Mouse (Mus musculus) frontal cortex, postnatal 25 days (tissue): ENCODE results near the gene Cyp2c69.
"Not testable (repeated sequence)": the region's sequence is repeated elsewhere in the genome, so short reads cannot be mapped to it uniquely, and the experiment has no call there.

Source experiments
- DNase-seq, 2 experiments: peaks; one replicate each; pipeline ENCODE4 v3.0.0; 2022; ENCODE audit warnings: low spot score in 2 of 2

Cyp2c69 gene

DNA sequence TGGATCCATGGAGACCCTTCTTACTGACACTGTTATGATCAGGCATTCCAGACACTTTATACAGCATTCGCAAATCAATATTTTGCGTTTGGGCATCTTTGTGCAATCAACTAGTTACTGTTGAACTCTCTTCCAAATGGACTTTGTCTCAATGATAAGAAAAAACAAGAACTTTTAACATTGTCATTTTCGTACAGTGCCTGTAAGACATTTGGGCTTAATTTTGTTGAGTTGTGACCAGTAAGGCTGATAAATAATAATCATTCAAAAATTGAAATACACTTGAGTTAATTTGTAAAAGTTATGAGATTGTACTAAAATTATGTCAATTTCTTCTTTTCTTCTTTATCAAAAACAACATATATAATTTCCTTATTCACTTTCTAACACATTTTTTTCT lies at the start of gene Cyp2c69:
TSS of gene Cyp2c69 (minus strand) at position 101 of the 400 bp plus-strand sequence.
- DNase-seq, result not testable (repeated sequence)

DNA sequence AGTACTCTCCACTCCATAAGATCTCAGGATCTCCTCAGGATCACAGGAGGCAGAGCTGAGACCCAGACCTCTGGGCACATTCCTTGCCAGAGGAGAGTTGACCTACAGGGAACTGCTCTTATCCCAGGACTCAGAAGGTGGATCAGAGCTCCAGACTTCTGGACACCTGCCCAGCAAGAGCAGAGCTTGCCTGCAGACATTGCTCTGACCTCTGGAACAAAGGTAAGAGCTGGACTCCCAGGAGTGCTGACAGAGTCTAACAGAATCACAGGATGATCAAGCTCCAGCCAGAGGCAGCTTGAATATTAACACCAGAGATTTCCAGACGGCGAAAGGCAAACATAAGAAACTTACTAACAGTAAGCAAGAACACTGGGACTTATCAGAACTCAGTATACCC lies 48.8 kb upstream of the Cyp2c69 start:
- DNase-seq, result no peak

DNA sequence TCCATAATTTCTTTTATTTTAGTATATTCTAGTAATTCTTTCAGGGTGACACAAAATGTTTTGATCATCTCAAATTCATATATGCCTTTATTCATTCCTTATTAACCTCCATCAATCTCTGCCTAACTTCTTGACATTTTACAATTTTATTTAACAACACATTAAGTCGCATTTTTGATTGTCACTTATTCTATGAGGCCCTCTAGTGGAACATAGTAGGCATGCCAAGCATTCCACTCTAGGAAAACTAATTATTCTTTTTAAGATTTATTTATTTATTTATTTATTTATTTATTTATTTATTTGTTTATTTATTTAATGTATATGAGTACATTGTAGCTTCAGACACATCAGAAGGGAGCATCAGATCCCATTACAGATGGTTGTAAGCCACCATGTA lies 43.4 kb upstream of the Cyp2c69 start:
- no peak for DNase-seq

DNA sequence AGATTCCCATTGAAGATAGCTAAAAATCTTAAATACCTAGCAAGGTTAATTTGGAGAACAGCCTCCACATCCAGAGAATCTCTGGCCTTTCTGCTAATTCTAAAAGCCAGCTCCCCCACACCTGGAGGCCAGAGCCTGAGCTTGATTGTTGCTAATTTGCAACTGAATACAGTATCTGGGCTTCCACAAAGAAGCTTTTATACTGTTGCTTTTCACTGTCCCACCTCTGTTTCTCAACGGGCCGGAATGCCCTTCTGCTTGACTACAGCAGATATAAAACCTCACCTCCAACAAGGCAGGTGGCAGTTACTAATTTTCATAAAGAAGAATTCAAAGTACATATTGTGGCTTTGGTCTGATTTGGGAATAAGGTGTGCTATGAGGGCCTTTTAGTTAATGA lies 15.1 kb upstream of the Cyp2c69 start:
- no peak for DNase-seq

DNA sequence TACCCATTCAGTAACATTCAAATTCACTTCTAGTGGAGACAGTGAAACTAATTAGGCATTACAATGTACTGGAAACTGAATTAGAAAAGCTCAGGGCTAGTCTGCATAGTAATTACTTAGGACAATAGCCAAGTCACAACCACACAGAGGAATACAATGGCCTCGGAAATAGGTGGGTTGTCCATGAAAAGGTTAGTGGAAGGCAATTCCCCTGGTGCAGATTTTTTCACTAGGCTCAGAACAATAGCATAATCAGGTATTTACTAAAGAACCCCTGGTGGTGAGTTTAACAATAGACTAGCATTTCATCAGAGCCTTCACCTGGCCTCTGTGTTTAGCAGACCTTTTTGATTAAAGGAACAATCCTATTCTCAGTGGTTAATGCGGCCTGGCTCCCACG lies 3.5 kb upstream of the Cyp2c69 start:
- DNase-seq, result not testable (repeated sequence)

DNA sequence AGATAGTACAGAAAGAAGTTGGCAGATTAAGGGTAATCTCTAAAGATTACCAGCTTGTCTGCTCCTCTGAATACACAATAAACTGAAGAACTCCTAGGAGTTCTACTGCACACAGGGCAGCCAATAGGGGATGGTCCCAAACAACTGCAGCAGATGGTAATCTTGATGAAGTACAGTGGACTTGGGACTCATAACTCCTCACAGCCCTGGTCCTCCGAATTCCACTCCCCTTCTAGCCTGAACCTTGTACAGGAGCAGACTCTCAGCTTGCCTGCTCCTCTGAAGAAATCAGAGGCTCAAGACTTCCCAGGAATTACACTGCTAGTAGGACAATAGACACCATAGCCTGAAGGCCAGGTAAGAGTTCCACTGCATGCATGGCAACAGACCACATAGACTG lies 20.5 kb downstream of the Cyp2c69 start:
- DNase-seq, result no peak

DNA sequence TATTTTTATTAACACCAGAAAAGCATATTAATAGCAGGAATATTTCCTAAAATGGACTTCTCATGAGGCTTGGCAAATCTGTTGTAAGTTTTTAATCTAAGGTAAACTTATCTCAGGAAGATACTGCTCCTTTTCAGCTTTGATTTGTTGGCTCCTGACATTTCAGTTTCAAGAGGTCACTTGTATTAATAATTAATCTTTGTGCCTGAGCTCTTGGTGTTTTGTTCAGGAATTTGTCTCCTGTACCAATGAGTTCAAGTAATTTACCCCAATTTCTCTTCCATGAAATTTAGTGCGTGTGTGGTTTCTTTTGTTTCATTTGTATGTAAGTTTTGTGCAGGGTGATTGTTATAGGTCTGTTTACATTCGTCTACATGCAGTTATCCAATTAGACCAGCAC lies 65.7 kb downstream of the Cyp2c69 start:
- DNase-seq, result not testable (repeated sequence)

DNA sequence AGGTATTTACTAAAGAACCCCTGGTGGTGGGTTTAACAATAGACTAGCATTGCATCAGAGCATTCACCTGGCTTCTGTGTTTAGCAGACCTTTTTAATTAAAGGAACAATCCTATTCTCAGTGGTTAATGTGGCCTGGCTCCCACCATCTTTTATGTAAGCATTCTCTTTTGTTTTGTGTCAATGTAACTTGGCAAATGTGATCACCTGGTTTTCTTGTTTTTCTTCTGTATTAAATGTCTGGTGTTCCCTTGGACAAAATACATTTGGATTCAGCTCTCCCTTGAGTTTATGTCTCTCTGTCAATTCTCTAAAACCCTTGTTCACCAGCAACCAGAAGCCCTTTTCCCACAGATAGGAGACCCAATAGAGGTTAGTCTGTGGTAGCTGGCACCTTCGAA lies 70.2 kb downstream of the Cyp2c69 start:
- not testable (repeated sequence) for DNase-seq

DNA sequence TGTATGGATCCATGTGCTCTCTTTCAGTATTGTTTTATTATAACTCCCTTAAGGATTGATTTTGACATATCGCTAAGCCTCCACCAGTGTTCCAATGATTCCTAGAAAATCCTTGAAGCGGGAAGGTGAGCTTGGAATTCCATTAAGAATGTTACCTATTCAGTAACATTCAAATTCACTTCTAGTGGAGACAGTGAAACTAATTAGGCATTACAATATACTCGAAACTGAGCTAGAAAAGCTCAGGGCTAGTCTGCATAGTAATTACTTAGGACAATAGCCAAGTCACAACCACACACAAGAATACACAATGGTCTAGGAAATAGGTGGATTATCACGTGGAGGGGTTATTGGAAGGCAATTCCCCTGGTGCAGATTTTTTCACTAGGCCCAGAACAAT lies 70.6 kb downstream of the Cyp2c69 start:
- DNase-seq, result not testable (repeated sequence)

DNA sequence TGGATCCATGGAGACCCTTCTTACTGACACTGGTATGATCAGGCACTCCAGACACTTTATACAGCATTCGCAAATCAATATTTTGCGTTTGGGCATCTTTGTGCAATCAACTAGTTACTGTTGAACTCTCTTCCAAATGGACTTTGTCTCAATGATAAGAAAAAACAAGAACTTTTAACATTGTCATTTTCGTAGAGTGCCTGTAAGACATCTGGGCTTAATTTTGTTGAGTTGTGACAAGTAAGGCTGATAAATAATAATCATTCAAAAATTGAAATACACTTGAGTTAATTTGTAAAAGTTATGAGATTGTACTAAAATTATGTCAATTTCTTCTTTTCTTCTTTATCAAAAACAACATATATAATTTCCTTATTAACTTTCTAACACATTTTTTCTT lies 73.9 kb downstream of the Cyp2c69 start, which contains the start of gene Cyp2c40:
TSS of gene Cyp2c40 (minus strand) at position 101 of the 400 bp plus-strand sequence.
- not testable (repeated sequence) for DNase-seq
